Mouse (Mus musculus) left cerebral cortex, postnatal 36 days (tissue): Measurements from ENCODE around the gene Fermt2. TPM values are rescaled to one million over a fixed set of nuclear protein-coding genes. Genes with fewer than 3 reads are reported as not detected.

Source experiments
- DNase-seq, 2 experiments: peaks; one replicate each; pipeline ENCODE4 v3.0.0; 2021 to 2022; ENCODE audit warnings: low spot score in 2 of 2, mixed read lengths in 1 of 2
- intact Hi-C: fragments of 180-260 bp; cut with DNase I; formaldehyde crosslinking; loops from one replicate; pipeline ENCODE4 v1.15.1; 2025
- total RNA-seq, 2 experiments: library from RNA; stranded (reverse); gene quantifications; 2 replicates each; pipeline ENCODE4 v1.2.3; 2021

Gene Fermt2
- total RNA-seq, 2 experiments from 2014 or later = 91.8 to 91.9 TPM

- no peak for DNase-seq
- intact Hi-C loops = no loop called here
Measured at GRCm38 (mm10) chr14:45446777-45447176, 83.1 kb downstream of the Fermt2 start.

- intact Hi-C loops = no loop called here
- DNase-seq = no peak
Measured at GRCm38 (mm10) chr14:45445445-45445844, 84.5 kb downstream of the Fermt2 start.

- DNase-seq = no peak
- intact Hi-C loops = no loop called here
Measured at GRCm38 (mm10) chr14:45444870-45445269, 85.0 kb downstream of the Fermt2 start.

- no peak for DNase-seq
- intact Hi-C loops = no loop called here
Measured at GRCm38 (mm10) chr14:45442781-45443560, 86.9 kb downstream of the Fermt2 start.

- intact Hi-C loops = no loop called here
- DNase-seq = no peak
Measured at GRCm38 (mm10) chr14:45441291-45441690, 88.6 kb downstream of the Fermt2 start.

- intact Hi-C loops = no loop called here
Measured at GRCm38 (mm10) chr14:45439387-45439786, 90.5 kb downstream of the Fermt2 start.

GRCm38 (mm10) chr14:45438931-45439275 lies 91.0 kb downstream of the Fermt2 start:
- intact Hi-C loops = no loop called here
- no peak for DNase-seq

More at GRCm38 (mm10) chr14:45439387-45439786, 90.5 kb downstream of the Fermt2 start:
- DNase-seq = no peak

GRCm38 (mm10) chr14:45438250-45438930 lies 91.5 kb downstream of the Fermt2 start:
- no peak for DNase-seq
- intact Hi-C loops = no loop called here

GRCm38 (mm10) chr14:45434220-45434619 lies 95.7 kb downstream of the Fermt2 start:
- intact Hi-C loops = no loop called here
- DNase-seq = no peak

- no peak for DNase-seq
- intact Hi-C loops = no loop called here
Measured at GRCm38 (mm10) chr14:45432003-45432402, 97.9 kb downstream of the Fermt2 start.

- intact Hi-C loops = no loop called here
- no peak for DNase-seq
Measured at GRCm38 (mm10) chr14:45430066-45430842, 99.7 kb downstream of the Fermt2 start.

GRCm38 (mm10) chr14:45423220-45423619 lies 106.7 kb downstream of the Fermt2 start:
- DNase-seq = peak in 1 of 2 experiments; percentile 18
- intact Hi-C loops = loop anchor here (2.0 to 5.0 kb wide), 3 partner anchors 119 to 350 kb away; no protein-coding TSS in a partner anchor

- no peak for DNase-seq
Measured at GRCm38 (mm10) chr14:45422371-45422770, 107.5 kb downstream of the Fermt2 start.

GRCm38 (mm10) chr14:45419323-45419722 lies 110.6 kb downstream of the Fermt2 start:
- intact Hi-C loops = no loop called here
- DNase-seq = no peak

More at GRCm38 (mm10) chr14:45422371-45422770, 107.5 kb downstream of the Fermt2 start:
- intact Hi-C loops = loop anchor here (2.0 to 5.0 kb wide), 3 partner anchors 120 to 350 kb away; no protein-coding TSS in a partner anchor

GRCm38 (mm10) chr14:45418553-45418952 lies 111.4 kb downstream of the Fermt2 start:
- intact Hi-C loops = no loop called here
- no peak for DNase-seq

GRCm38 (mm10) chr14:45416265-45416664 lies 113.7 kb downstream of the Fermt2 start:
- intact Hi-C loops = no loop called here
- DNase-seq = no peak
